Mouse (Mus musculus): ENCODE data around the gene Tec. TPM values are rescaled to one million over a fixed set of nuclear protein-coding genes. Genes with fewer than 3 reads are reported as not detected.

Tec gene
- total and polyA plus RNA-seq, 2 experiments = 6.6 to 24.7 TPM

- Histone ChIP-seq H3K36me3 (ENCODE audit: control insufficient read depth, insufficient read depth, low read length) (no peaks in the 10 kb centered on the region), H3K27ac (replicated peaks; ENCODE audit: insufficient read depth, low read depth, low read length) (no peak overlapping the region), H3K27me3 (ENCODE audit: control insufficient read depth, insufficient read depth, low read length) (no peaks in the 10 kb centered on the region), H3K4me1 (ENCODE audit: control insufficient read depth, insufficient read depth, low read length) (peaks cover 28% of the 10 kb centered on the region), H3K9ac (ENCODE audit: low read depth, low read length) (no peak overlapping the region), H3K79me2 (ENCODE audit: control insufficient read depth, insufficient read depth, low read length) (peaks cover 57% of the 10 kb centered on the region), H3K4me3 (ENCODE audit: insufficient read depth, low read depth, low read length) (no peak overlapping the region)
- 88% methylated on average over 6 of the region's 6 CpGs for WGBS
- DNase-seq (ENCODE audit: extremely low read depth, low read depth, low spot score) = no peak
- TF ChIP-seq POLR2A (IDR thresholded peaks at IDR 0.05; ENCODE audit: extremely low read depth, insufficient read depth, low read length) (no peak), CTCF (IDR thresholded peaks at IDR 0.05; ENCODE audit: low read depth, low read length) (no peak)
These were observed 19.3 kb downstream of the Tec start for GRCm38 (mm10) chr5:72848889-72849435.

GRCm38 (mm10) chr5:72846712-72847111 is 21.6 kb downstream of the Tec start:
- Histone ChIP-seq H3K27me3 (ENCODE audit: control insufficient read depth, insufficient read depth, low read length) (no peaks in the 10 kb centered on the region), H3K36me3 (ENCODE audit: control insufficient read depth, insufficient read depth, low read length) (no peaks in the 10 kb centered on the region), H3K9ac (ENCODE audit: low read depth, low read length) (no peak overlapping the region), H3K4me3 (ENCODE audit: insufficient read depth, low read depth, low read length) (no peak overlapping the region), H3K79me2 (ENCODE audit: control insufficient read depth, insufficient read depth, low read length) (peaks cover 56% of the 10 kb centered on the region), H3K27ac (replicated peaks; ENCODE audit: insufficient read depth, low read depth, low read length) (no peak overlapping the region), H3K4me1 (ENCODE audit: control insufficient read depth, insufficient read depth, low read length) (peaks cover 24% of the 10 kb centered on the region)
- WGBS = 11% methylated on average over 3 of the region's 4 CpGs
- DNase-seq (ENCODE audit: extremely low read depth, low read depth, low spot score) = no peak
- TF ChIP-seq POLR2A (IDR thresholded peaks at IDR 0.05; ENCODE audit: extremely low read depth, insufficient read depth, low read length) (no peak), CTCF (IDR thresholded peaks at IDR 0.05; ENCODE audit: low read depth, low read length) (no peak)

- TF ChIP-seq POLR2A (IDR thresholded peaks at IDR 0.05; ENCODE audit: extremely low read depth, insufficient read depth, low read length) = no peak
- no peak for TF ChIP-seq CTCF (IDR thresholded peaks at IDR 0.05; ENCODE audit: low read depth, low read length)
- H3K9ac ChIP-seq (ENCODE audit: low read depth, low read length) = no peak overlapping the region
- peaks cover 20% of the 10 kb centered on the region for H3K4me1 ChIP-seq (ENCODE audit: control insufficient read depth, insufficient read depth, low read length)
- H3K27ac ChIP-seq (replicated peaks; ENCODE audit: insufficient read depth, low read depth, low read length) = no peak overlapping the region
- no peaks in the 10 kb centered on the region for H3K36me3 ChIP-seq (ENCODE audit: control insufficient read depth, insufficient read depth, low read length)
- WGBS = 44% methylated on average over 9 of the region's 9 CpGs
- H3K4me3 ChIP-seq (ENCODE audit: insufficient read depth, low read depth, low read length) = no peak overlapping the region
- H3K79me2 ChIP-seq (ENCODE audit: control insufficient read depth, insufficient read depth, low read length) = peaks cover 51% of the 10 kb centered on the region
- no peaks in the 10 kb centered on the region for H3K27me3 ChIP-seq (ENCODE audit: control insufficient read depth, insufficient read depth, low read length)
- peak; percentile 74 for DNase-seq (ENCODE audit: extremely low read depth, low read depth, low spot score)
These were observed 22.2 kb downstream of the Tec start for GRCm38 (mm10) chr5:72845928-72846630.

DNA sequence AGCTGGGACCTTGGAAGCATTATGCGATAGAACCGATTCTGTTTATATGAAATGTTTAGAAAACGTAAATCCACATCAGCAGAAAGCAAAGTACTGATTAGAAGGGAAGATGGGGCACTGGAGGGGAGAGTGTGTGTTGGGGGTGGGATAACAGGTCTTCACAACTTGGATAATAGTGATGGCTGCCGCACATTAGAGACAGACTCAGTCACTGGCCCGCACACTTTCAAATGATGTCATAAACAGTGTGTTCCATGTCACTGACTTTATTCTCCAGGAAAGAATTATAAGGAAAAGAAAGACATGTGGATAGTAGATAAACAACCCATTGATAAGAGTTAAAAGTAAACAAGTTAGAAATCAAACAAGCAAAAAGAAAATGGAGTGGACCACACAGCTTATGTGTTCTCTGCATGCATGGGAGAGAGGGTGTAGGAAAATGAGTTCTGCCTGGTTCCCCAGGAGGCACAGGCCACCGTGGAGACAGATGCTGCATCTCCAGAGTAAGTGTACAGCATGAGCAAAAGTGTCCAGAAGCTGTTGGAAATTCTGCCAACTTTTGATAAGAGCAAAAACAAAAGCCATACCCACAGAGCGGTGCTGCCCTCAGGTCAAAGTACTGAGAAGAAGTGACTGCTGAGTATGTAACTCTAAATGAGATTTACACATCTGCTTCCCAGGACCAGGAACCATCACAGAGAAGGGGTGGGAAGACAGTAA is 23.3 kb downstream of the Tec start:
- peaks cover 41% of the 10 kb centered on the region for H3K79me2 ChIP-seq (ENCODE audit: control insufficient read depth, insufficient read depth, low read length)
- H3K4me1 ChIP-seq (ENCODE audit: control insufficient read depth, insufficient read depth, low read length) = peaks cover 20% of the 10 kb centered on the region
- H3K27ac ChIP-seq (replicated peaks; ENCODE audit: insufficient read depth, low read depth, low read length) = no peak overlapping the region
- no peaks in the 10 kb centered on the region for H3K36me3 ChIP-seq (ENCODE audit: control insufficient read depth, insufficient read depth, low read length)
- DNase-seq (ENCODE audit: extremely low read depth, low read depth, low spot score) = peak; percentile 75
- H3K9ac ChIP-seq (ENCODE audit: low read depth, low read length) = no peak overlapping the region
- WGBS = 69% methylated on average over 7 of the region's 7 CpGs
- no peak overlapping the region for H3K4me3 ChIP-seq (ENCODE audit: insufficient read depth, low read depth, low read length)
- H3K27me3 ChIP-seq (ENCODE audit: control insufficient read depth, insufficient read depth, low read length) = no peaks in the 10 kb centered on the region
- no peak for TF ChIP-seq CTCF (IDR thresholded peaks at IDR 0.05; ENCODE audit: low read depth, low read length)
- no peak for TF ChIP-seq POLR2A (IDR thresholded peaks at IDR 0.05; ENCODE audit: extremely low read depth, insufficient read depth, low read length)

- Histone ChIP-seq H3K27me3 (ENCODE audit: control insufficient read depth, insufficient read depth, low read length) (no peaks in the 10 kb centered on the region), H3K79me2 (ENCODE audit: control insufficient read depth, insufficient read depth, low read length) (peaks cover 38% of the 10 kb centered on the region), H3K27ac (replicated peaks; ENCODE audit: insufficient read depth, low read depth, low read length) (no peak overlapping the region; the same call in 1 of the 2 replicates), H3K9ac (ENCODE audit: low read depth, low read length) (no peak overlapping the region), H3K4me3 (ENCODE audit: insufficient read depth, low read depth, low read length) (no peak overlapping the region), H3K4me1 (ENCODE audit: control insufficient read depth, insufficient read depth, low read length) (peaks cover 20% of the 10 kb centered on the region), H3K36me3 (ENCODE audit: control insufficient read depth, insufficient read depth, low read length) (no peaks in the 10 kb centered on the region)
- no peak for TF ChIP-seq CTCF (IDR thresholded peaks at IDR 0.05; ENCODE audit: low read depth, low read length)
- TF ChIP-seq POLR2A (IDR thresholded peaks at IDR 0.05; ENCODE audit: extremely low read depth, insufficient read depth, low read length) = no peak
- 13% methylated on average over 2 of the region's 2 CpGs for WGBS
- no peak for DNase-seq (ENCODE audit: extremely low read depth, low read depth, low spot score)
These were observed 24.0 kb downstream of the Tec start for GRCm38 (mm10) chr5:72844294-72844693.
